Mouse (Mus musculus): ENCODE results near the gene Eef2kmt. TPM values are rescaled to one million over a fixed set of nuclear protein-coding genes. Genes with fewer than 3 reads are reported as not detected.

Eef2kmt gene
- 9.9 and 11.4 TPM in 2 replicates for polyA plus RNA-seq (2012; rRNA removed)

DNA sequence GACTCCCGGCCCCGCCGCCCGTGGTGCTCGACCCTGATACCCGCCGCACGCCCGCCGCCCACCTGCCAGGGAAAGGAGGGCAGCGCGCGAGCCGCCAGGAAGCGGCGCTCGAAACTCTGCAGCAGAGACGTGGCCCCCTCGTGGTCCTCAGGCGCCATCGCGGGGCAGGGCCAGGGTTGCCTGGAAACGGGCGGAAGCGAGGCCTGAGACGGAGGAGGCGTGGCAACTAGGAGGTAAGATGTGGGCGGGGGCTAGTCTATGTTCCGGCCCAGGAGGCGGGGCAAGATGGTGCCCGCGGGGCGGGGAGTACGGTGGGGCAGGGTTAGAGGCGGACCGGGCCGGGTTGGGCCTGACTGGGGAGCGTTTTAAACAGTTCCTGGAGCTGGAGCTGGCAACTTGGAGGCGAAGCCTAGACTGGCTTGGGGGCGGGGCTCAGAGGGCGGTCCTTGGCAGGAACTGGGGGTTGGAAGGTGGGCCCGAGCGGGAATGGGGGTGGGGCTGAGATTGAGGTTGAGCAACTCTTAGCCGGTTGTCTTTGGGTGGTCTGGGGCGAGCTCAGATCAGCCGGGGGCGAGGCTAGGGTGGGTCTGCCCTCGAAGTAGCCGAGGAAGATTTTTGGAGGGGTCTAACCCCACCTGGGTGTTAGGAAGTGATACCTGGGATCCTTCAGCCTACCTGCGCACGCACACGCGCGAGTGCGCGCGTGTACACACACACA, at the start of gene Eef2kmt:
TSS of gene Eef2kmt (minus strand) at position 205 of the 718 bp plus-strand sequence.

DNA sequence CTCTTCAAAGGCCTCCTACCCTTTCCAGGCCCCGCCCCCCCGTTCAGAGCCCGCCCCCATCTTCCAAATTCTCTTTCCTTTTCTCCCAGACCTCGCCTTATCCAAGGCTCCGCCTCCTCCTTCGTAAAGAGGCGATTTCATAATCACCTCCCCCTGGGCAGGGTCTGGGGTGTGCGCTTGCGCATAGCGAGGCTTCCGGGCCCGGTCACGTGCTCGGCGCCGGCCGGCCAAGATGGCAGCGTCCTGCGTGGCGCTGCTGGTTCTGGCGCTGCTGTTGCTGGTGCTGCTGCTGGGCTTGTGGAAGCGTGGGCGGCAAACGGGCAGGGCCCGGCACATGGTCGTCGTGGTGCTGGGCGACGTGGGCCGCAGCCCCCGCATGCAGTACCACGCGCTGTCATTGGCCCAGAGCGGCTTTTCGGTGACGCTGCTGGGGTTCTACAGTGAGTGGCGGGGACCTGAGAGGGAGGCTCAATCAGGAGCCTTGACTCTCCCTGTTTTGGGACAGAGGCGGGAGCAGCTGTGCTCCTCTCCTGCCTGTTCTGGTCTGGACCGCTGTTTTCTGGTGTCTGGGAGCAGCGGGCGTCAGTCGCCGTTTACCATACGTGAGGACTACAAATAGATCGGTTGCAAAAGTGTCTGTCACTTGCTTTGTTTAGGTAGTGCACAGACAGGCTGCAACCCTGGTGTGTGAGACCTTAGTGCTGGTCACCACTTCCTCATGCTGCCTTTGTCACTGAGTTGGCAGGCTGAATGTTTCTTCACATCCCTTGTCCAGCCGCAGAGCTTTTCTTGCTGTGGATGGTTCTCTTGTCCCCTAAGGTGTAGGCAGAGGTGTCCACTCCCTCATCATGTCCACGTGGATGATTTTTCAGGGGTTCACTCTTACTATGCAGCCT, 22.1 kb downstream of the Eef2kmt start, which contains the start of gene Alg1:
TSS of gene Alg1 (plus strand) at position 204 of the 896 bp plus-strand sequence.

DNA sequence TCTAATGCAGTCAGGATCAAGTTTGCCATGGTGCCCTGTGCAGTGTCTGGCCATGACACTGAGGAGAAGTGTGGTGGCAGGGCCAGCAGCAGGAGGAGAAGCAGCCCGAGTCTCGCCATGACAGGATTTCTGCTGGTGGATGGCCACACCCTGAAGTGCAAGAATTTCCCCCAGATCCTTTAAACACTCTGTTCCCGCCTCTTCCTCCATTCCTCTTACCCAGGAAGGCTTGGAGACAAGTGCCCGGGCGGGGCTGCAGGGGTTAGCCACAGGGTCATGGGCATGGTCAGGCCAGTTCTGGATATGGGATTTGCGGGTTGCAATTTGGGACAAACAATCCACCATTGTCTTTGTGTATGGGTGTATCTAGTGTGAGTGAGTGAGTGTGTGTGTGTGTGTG, 33.6 kb downstream of the Eef2kmt start, which contains the start of gene AU021092:
TSS of gene AU021092 (minus strand) at position 160 of the 400 bp plus-strand sequence.

DNA sequence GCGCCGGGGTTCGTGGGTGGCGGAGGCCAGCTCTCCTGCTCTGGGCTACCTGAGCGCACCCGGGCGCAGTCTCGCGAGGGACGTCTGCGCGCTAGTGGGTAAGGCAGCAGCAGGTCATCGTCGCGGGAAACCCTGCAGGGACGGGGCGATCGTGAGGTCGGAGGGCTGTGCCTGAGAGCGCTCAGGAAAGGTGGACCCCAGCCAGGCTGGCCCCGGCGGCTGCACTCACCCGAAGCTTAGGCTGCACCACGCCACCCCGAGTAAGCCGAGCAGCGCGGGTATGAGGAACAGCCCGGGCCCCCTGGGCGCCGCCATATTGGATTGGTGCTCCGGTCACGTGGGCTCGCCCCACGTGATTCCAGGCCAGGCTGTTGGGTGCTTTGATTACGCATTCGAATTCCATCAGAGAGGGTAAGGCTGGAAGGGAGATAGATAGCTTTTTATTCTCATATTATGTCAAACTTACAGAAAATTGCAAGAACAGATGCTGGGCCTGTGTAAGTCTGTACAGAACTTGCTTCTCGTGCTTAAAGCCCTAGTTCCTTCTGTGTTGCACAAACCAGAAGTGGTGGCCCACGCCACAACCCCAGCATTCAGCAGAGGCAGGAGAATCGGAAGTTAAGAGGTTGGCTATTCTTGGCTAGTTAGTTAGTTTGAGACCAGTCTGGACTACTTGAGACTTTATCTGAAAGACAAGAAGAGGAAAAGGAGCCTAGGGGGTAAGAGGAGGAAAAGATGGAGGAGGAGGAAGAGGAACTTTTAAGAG, 51.9 kb downstream of the Eef2kmt start, which contains the start of gene Nagpa:
TSS of gene Nagpa (minus strand) at position 345 of the 766 bp plus-strand sequence.

Other genes starting within 250 kb of the Eef2kmt start
- 11.0 and 11.4 TPM in 2 replicates for gene Smim22, start 248.7 kb downstream of the Eef2kmt start, polyA plus RNA-seq (2012; rRNA removed)
- gene Rogdi, start 242.4 kb downstream of the Eef2kmt start, polyA plus RNA-seq (2012; rRNA removed) = 26.7 and 35.6 TPM in 2 replicates
- gene Glyr1, start 206.1 kb downstream of the Eef2kmt start, polyA plus RNA-seq (2012; rRNA removed) = 26.4 and 29.9 TPM in 2 replicates
- gene Ubn1, start 205.9 kb downstream of the Eef2kmt start, polyA plus RNA-seq (2012; rRNA removed) = 10.1 and 14.1 TPM in 2 replicates
- gene Ppl, start 123.6 kb downstream of the Eef2kmt start, polyA plus RNA-seq (2012; rRNA removed) = 0.27 and 0.54 TPM in 2 replicates
- 0.01 and 0.02 TPM in 2 replicates for gene Sec14l5, start 108.9 kb downstream of the Eef2kmt start, polyA plus RNA-seq (2012; rRNA removed)
- 10.7 and 10.8 TPM in 2 replicates for gene Nagpa, start 52.0 kb downstream of the Eef2kmt start, polyA plus RNA-seq (2012; rRNA removed)
- gene AU021092, start 33.7 kb downstream of the Eef2kmt start, polyA plus RNA-seq (2012; rRNA removed) = 0.46 and 0.55 TPM in 2 replicates
- gene Alg1, start 22.4 kb downstream of the Eef2kmt start, polyA plus RNA-seq (2012; rRNA removed) = 9.9 and 11.4 TPM in 2 replicates